ENCODE assay signal across 8 mouse cellular contexts in the genomic region with DNA sequence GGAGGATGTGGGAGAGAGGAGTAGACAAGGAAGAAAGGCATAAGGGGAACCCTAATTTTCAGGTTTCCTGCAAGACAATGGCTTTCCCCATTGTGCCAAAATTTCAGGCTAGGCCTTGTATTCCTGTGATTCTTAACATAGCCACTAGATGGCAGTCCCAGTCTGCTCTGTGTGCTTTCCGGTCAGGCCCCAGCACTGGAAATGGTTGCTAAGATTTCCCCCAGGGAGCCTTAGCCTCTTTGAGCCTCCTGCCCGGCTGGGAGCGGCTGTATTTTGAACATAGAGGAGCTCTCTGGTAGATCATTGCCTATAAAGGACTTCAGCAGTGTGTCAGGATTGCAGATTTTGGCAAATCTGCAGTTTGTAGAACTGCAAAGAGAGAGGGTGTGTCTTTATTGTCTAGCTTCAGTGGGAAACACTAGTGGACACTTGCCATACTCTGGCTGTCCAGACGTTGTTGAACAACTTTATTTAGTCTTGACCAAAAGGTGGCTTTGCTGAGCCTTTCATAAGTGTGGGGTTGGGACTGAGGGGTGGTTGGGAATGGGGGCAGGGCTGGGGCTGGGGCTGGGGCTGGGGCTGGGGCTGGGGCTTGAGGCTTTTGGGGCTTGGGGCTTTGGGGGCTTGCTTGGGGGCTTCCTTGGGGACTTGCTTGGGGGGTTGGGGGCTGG. TPM values are rescaled to one million over a fixed set of nuclear protein-coding genes. Genes with fewer than 3 reads are reported as not detected.
A peak's percentile ranks its signal among the peaks of the same experiment; 100 is the strongest.
DNase-seq lines count a peak whose midpoint lies in the region; ATAC-seq and TF ChIP-seq lines count a peak whose summit lies in the region.

No protein-coding gene starts in this region.

- no peak for DNase-seq in spleen, adult 2 months (ENCODE audit: low read depth in 1 of 2, low spot score in 2 of 2)
- no peak for DNase-seq in spleen, adult 12 weeks (ENCODE audit: low spot score)
- DNase-seq in cerebellum, postnatal 36 days = peak; percentile 50 to 69
- DNase-seq in gastrocnemius, postnatal 14 days = peak; percentile 55
- DNase-seq in left cerebral cortex, postnatal 14 days (ENCODE audit: low spot score in 2 of 2) = peak; percentile 76 to 80
- peak; percentile 96 for DNase-seq in midbrain, embryonic 11.5 days (ENCODE audit: low spot score, missing footprints)

- no peak for TF ChIP-seq POLR2A in spleen, adult 2 months (IDR thresholded peaks at IDR 0.05; ENCODE audit: low read depth, low read length)

- H3K4me1 ChIP-seq in spleen, adult 2 months (ENCODE audit: control insufficient read depth, insufficient read depth, insufficient read length) = no peaks in the 10 kb centered on the region
- peaks cover 2% of the 10 kb centered on the region; the same call in 1 of the 2 replicates for H3K4me1 ChIP-seq in midbrain, embryonic 11.5 days (ENCODE audit: control insufficient read depth, insufficient read depth, low read length)
- no peaks in the 10 kb centered on the region for H3K4me1 ChIP-seq in stomach, embryonic 14.5 days (ENCODE audit: control insufficient read depth, insufficient read depth, low read length)

- H3K4me3 ChIP-seq in spleen, adult 2 months (ENCODE audit: extremely low read depth, insufficient read depth, insufficient read length) = no peak overlapping the region
- H3K4me3 ChIP-seq in midbrain, embryonic 11.5 days (ENCODE audit: low read depth, low read length) = no peak overlapping the region
- no peak overlapping the region for H3K4me3 ChIP-seq in stomach, embryonic 14.5 days (ENCODE audit: low read depth, low read length)

- no peaks in the 10 kb centered on the region for H3K9me3 ChIP-seq in midbrain, embryonic 11.5 days (ENCODE audit: control insufficient read depth, low read length)
- H3K9me3 ChIP-seq in stomach, embryonic 14.5 days (ENCODE audit: control insufficient read depth, low read depth, low read length) = no peaks in the 10 kb centered on the region

- no peak overlapping the region for H3K27ac ChIP-seq in spleen, adult 2 months (ENCODE audit: insufficient read depth, low read length)
- no peak overlapping the region for H3K27ac ChIP-seq in midbrain, embryonic 11.5 days (ENCODE audit: low read depth, low read length)
- no peak overlapping the region; the same call in 1 of the 2 replicates for H3K27ac ChIP-seq in stomach, embryonic 14.5 days (ENCODE audit: low read length)

- H3K27me3 ChIP-seq in spleen, adult 2 months (ENCODE audit: control insufficient read depth, insufficient read depth, low read length) = no peaks in the 10 kb centered on the region
- no peaks in the 10 kb centered on the region for H3K27me3 ChIP-seq in midbrain, embryonic 11.5 days (ENCODE audit: control insufficient read depth, insufficient read depth, low read length)
- H3K27me3 ChIP-seq in stomach, embryonic 14.5 days (ENCODE audit: control insufficient read depth, insufficient read depth, low read length) = no peaks in the 10 kb centered on the region

- intact Hi-C loops in gastrocnemius, postnatal 14 days (cut with DNase I; ENCODE audit: low total_unique reads) = loop anchor here (5.0 kb wide), 1 partner anchor 943 kb away; no protein-coding TSS in a partner anchor
- intact Hi-C loops in left cerebral cortex, postnatal 14 days (cut with DNase I) = loop anchor here (1.0 to 5.0 kb wide), 3 partner anchors 678 to 1033 kb away; a partner anchor contains a TSS

- 6% methylated on average over 4 of the region's 4 CpGs for WGBS in spleen, adult 2 months
- 3% methylated on average over 4 of the region's 4 CpGs for WGBS in midbrain, embryonic 11.5 days
- 3% methylated on average over 4 of the region's 4 CpGs for WGBS in stomach, embryonic 14.5 days

- no peaks in the 10 kb centered on the region for H3K36me3 ChIP-seq in spleen, adult 2 months (ENCODE audit: control insufficient read depth, insufficient read depth, low read length)
- no peaks in the 10 kb centered on the region for H3K36me3 ChIP-seq in midbrain, embryonic 11.5 days (ENCODE audit: control insufficient read depth, insufficient read depth, low read length)
- no peaks in the 10 kb centered on the region for H3K36me3 ChIP-seq in stomach, embryonic 14.5 days (ENCODE audit: control insufficient read depth, insufficient read depth, low read length)

- peak; percentile 50 for ATAC-seq in inflammation-experienced regulatory T-cells, adult 6 months
- ATAC-seq in midbrain, embryonic 11.5 days (ENCODE audit: low FRiP score) = 0 out of 2 replicates have a peak, but pooled peaks have one; percentile 54
- peak; percentile 39; the same call in 1 of the 2 replicates for ATAC-seq in stomach, embryonic 14.5 days (ENCODE audit: insufficient number of reproducible peaks, insufficient read depth, low FRiP score, low read depth)

- H3K9ac ChIP-seq in midbrain, embryonic 11.5 days (ENCODE audit: low read length) = no peak overlapping the region; the same call in 1 of the 2 replicates
- H3K9ac ChIP-seq in stomach, embryonic 14.5 days (replicated peaks; ENCODE audit: low read depth, low read length) = no peak overlapping the region

- H3K4me2 ChIP-seq in midbrain, embryonic 11.5 days = peak overlapping the region; percentile 22; the same call in 1 of the 2 replicates
- no peak overlapping the region for H3K4me2 ChIP-seq in stomach, embryonic 14.5 days (replicated peaks; ENCODE audit: low read depth, low read length)

- peak; percentile 53; the same call in 1 of the 2 replicates for TF ChIP-seq CTCF in spleen, adult 2 months (IDR thresholded peaks at IDR 0.05; ENCODE audit: extremely low read depth, insufficient read depth, insufficient read length, insufficient replicate concordance)

RNA-seq across cellular contexts. Expression of a gene that starts 8.1 kb away (rescaled TPM):
- 0.33 and 0.34 TPM in 2 replicates for polyA plus RNA-seq in spleen, adult 2 months (2012; rRNA removed)
- total RNA-seq in gastrocnemius, postnatal 14 days (2021) = 1 to 10 TPM in 1 of 2 experiments, under 1 TPM in 1; 0.86 to 1.2 TPM
- not detected for polyA plus RNA-seq in inflammation-experienced regulatory T-cells, adult 6 months (2017; shearing (Covaris generic))
- 1 to 10 TPM; 1.1 to 1.3 TPM for total RNA-seq in left cerebral cortex, postnatal 14 days (2021)
- 2.1 and 3.2 TPM in 2 replicates for polyA plus RNA-seq in midbrain, embryonic 11.5 days (2014; fragmentation: Nextera tagmentation; extraction: Ambion mirVana)
- polyA plus RNA-seq in stomach, embryonic 14.5 days (2014; fragmentation: Nextera tagmentation; extraction: Ambion mirVana) = 1.4 and 2.0 TPM in 2 replicates

Comparison
In these comparisons a context has a peak if more than half of its experiments do, and no peak if none do; other contexts are left out.
1. DNase-seq: peak in cerebellum, postnatal 36 days (2 of 2), gastrocnemius, postnatal 14 days (single experiment), left cerebral cortex, postnatal 14 days (2 of 2) and midbrain, embryonic 11.5 days (single experiment); none in spleen, adult 2 months (0 of 2) and spleen, adult 12 weeks (single experiment).
2. Peak in every context shown above with its lines, with median percentiles within 50 percentile points of each other: ATAC-seq.